Mouse (Mus musculus): Measurements from ENCODE around the gene Nmt1.

Nmt1 gene

GRCm38 (mm10) chr11:103043982-103044381 is 16.0 kb downstream of the Nmt1 start:
- in situ Hi-C loops (cut with MboI, MseI) = no loop called here

GRCm38 (mm10) chr11:103046286-103046685 is 18.3 kb downstream of the Nmt1 start:
- in situ Hi-C loops (cut with MboI, MseI) = no loop called here

GRCm38 (mm10) chr11:103049611-103050010 is 21.6 kb downstream of the Nmt1 start:
- in situ Hi-C loops (cut with MboI, MseI) = no loop called here

- in situ Hi-C loops (cut with MboI, MseI) = no loop called here
These were observed 22.2 kb downstream of the Nmt1 start for GRCm38 (mm10) chr11:103050153-103050552.

GRCm38 (mm10) chr11:103051249-103051691 is 23.3 kb downstream of the Nmt1 start:
- in situ Hi-C loops (cut with MboI, MseI) = no loop called here

- in situ Hi-C loops (cut with MboI, MseI) = no loop called here
These were observed 24.1 kb downstream of the Nmt1 start for GRCm38 (mm10) chr11:103052078-103052477.

GRCm38 (mm10) chr11:103053191-103054076 is 25.4 kb downstream of the Nmt1 start:
- in situ Hi-C loops (cut with MboI, MseI) = no loop called here

GRCm38 (mm10) chr11:103054798-103055197 is 26.8 kb downstream of the Nmt1 start:
- in situ Hi-C loops (cut with MboI, MseI) = no loop called here

- in situ Hi-C loops (cut with MboI, MseI) = no loop called here
These were observed 28.6 kb downstream of the Nmt1 start for GRCm38 (mm10) chr11:103056636-103057035.

- in situ Hi-C loops (cut with MboI, MseI) = no loop called here
These were observed 30.6 kb downstream of the Nmt1 start for GRCm38 (mm10) chr11:103058499-103059085.

GRCm38 (mm10) chr11:103066191-103067050 is 38.4 kb downstream of the Nmt1 start:
- in situ Hi-C loops (cut with MboI, MseI) = no loop called here

GRCm38 (mm10) chr11:103067051-103067361 is 39.0 kb downstream of the Nmt1 start:
- in situ Hi-C loops (cut with MboI, MseI) = no loop called here

GRCm38 (mm10) chr11:103067457-103068001 is 39.5 kb downstream of the Nmt1 start:
- in situ Hi-C loops (cut with MboI, MseI) = no loop called here

- in situ Hi-C loops (cut with MboI, MseI) = no loop called here
These were observed 40.3 kb downstream of the Nmt1 start for GRCm38 (mm10) chr11:103068272-103068671.

- in situ Hi-C loops (cut with MboI, MseI) = no loop called here
These were observed 40.9 kb downstream of the Nmt1 start for GRCm38 (mm10) chr11:103068884-103069283.

- in situ Hi-C loops (cut with MboI, MseI) = no loop called here
These were observed 41.7 kb downstream of the Nmt1 start for GRCm38 (mm10) chr11:103069731-103070130.

- in situ Hi-C loops (cut with MboI, MseI) = no loop called here
These were observed 42.4 kb downstream of the Nmt1 start for GRCm38 (mm10) chr11:103070322-103070880.

GRCm38 (mm10) chr11:103073671-103074070 is 45.7 kb downstream of the Nmt1 start:
- in situ Hi-C loops (cut with MboI, MseI) = no loop called here

- in situ Hi-C loops (cut with MboI, MseI) = no loop called here
These were observed 46.2 kb downstream of the Nmt1 start for GRCm38 (mm10) chr11:103074121-103074650.

- in situ Hi-C loops (cut with MboI, MseI) = no loop called here
These were observed 46.9 kb downstream of the Nmt1 start for GRCm38 (mm10) chr11:103074796-103075323.

GRCm38 (mm10) chr11:103076010-103076409 is 48.0 kb downstream of the Nmt1 start:
- in situ Hi-C loops (cut with MboI, MseI) = no loop called here
